Mouse (Mus musculus) ovary, adult 2 months (tissue): ENCODE results near the gene Rab5b. TPM values are rescaled to one million over a fixed set of nuclear protein-coding genes. Genes with fewer than 3 reads are reported as not detected.

Experiments
- polyA plus RNA-seq: library from polyadenylated mRNA; depleted of rRNA; stranded (reverse); fragments of >200 nt; gene quantifications from 2 replicates; pipeline ENCODE4 v1.2.3, GENCODE M21; 2012; rRNA removed

Gene Rab5b
- polyA plus RNA-seq: 68.7 and 73.1 TPM in 2 replicates

DNA sequence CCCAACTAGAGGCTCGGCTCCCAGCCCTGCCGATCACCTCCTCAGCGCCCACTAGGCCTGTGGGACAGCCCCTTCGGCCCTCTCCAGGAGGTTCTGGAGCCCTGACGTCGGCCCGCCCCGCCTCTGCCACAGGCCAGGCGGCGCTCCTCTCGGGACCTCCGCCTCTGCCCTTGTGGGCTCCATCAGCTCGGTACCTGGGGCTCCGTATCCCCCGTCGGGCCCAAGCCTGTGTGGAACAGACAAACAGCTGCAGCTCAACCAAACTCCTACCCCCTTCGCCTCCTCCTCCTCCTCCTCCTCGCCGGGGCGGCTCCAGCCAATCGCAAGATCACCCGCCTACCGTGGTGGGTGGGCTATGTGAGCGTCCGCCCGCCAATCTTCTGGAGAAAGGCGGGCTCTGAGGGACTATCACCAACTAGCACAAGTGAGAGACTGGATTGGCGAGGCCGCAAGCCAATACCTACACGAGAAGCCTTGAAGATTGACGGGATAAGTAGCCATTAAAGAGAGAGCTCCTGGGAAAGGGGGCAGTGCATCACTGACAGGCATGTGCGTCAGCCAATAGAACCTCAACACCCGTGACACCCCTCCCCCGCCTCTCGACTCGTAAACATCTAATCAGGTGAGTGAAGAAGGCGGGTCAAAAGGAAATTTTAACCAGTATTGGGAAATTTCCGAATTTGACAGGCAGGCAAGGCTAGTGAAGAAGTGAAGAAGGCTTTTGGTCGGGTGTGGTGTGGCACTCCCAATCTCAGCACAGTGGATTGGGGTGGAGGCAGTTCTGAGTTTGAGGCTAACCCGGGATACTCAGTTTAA lies at the start of gene Rab5b:
TSS of gene Rab5b (minus strand) at position 273 of the 816 bp plus-strand sequence.

DNA sequence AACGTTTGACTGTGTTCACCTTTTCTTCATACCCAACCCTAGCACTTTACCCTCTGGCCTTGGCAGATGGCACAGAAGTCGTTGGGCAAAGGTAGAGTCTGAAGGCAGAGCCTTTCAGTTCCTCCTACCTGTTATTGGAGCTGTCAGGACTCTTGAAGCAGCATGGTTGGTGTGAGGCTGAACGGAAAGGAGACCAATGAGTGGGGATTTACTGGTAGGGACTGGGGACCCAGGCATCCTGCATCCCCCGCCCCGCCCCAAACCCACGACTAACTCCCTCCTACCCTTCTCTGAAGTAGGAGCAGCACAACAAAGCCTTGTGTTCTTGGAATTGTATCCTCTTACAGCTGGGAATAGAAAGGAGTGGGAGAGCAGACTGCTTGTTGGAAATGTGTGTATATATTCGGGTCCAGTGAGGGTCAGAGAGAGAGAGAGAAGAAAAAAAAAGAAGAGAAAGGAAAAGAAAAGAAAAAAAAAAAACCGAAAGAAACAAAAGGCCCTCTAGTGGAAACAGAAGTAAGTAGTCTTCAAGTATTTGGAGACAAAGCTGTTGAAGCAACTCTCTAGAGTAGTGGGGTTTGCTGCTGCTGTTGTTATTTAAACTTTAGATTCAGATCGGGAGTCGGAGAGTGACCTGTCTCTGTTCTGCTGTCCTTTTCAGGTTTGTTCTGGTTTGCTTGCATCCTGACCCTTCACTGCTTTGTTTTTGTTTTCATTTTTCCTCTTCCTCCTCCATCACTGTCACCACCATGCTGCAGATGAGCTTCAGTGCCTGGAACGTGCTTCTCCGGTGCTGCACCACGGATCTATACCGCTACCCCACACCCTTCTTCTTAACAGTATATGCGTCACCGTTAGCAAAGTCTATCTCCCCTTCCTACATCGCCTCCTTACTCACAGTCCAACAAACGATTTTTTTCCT lies 48.9 kb upstream of the Rab5b start, which contains the start of gene Dgka:
TSS of gene Dgka (minus strand) at position 176 of the 922 bp plus-strand sequence.

DNA sequence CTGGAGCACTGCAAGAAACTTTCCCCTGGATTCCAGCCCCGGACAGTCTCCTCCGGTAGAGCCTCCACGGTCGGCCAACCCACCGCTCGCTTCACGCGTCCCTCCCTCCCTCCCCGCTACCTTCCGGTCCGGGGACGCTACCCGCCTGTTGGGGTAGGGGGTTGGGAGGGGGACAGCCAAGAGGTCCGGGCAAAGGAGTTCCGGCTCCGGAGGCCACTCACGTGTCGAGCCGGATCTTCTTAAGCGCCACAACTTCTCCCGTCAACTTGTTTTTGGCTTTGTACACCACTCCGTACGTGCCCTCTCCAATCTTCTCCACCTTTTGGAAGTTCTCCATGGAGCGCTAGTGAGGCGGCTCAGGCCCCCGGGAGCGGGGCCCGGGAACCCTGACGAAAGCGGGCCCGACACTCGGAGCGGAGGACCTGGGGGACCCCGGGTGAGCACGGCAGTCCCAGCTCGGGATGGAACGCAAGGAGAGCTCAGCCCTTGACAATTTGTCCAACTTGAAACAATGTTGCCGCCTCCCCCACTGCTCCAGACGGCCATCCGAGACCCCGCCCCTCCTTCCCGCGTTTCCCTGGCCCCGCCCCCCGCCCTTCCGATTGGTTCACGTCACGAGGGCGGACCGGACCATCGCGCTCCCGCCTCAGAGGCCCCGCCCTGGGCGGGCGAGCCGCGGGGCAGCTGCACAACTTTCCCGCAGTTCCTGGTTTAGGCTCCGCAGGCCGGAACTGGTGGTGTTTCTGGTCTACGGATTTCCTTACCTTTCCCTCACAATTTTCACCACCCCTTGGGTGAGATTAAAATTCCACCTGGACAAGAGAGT lies 8.6 kb upstream of the Rab5b start, which contains the start of gene Cdk2:
TSS of gene Cdk2 (minus strand) at position 541 of the 826 bp plus-strand sequence.

DNA sequence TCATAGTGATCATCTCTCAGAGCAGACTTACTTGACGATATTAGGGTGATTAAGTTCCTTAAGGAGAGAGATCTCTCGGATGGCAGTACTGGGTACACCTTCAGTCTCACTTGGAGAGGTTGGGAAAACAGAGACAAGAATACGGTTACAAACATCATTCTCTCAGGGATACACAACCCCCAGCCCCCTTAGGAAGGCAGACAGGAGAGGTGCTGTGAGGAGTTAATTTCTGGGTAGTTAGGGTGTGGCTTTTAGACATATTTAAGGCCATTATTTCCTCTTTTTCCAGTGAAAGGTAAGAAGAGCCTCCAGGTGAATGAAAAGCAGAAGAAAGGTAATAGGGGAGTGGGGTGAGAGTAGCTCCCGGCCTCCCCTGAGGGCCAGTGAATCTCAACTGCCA lies 7.8 kb upstream of the Rab5b start, which contains the start of gene Pmel:
TSS of gene Pmel (plus strand) at position 301 of the 400 bp plus-strand sequence.

DNA sequence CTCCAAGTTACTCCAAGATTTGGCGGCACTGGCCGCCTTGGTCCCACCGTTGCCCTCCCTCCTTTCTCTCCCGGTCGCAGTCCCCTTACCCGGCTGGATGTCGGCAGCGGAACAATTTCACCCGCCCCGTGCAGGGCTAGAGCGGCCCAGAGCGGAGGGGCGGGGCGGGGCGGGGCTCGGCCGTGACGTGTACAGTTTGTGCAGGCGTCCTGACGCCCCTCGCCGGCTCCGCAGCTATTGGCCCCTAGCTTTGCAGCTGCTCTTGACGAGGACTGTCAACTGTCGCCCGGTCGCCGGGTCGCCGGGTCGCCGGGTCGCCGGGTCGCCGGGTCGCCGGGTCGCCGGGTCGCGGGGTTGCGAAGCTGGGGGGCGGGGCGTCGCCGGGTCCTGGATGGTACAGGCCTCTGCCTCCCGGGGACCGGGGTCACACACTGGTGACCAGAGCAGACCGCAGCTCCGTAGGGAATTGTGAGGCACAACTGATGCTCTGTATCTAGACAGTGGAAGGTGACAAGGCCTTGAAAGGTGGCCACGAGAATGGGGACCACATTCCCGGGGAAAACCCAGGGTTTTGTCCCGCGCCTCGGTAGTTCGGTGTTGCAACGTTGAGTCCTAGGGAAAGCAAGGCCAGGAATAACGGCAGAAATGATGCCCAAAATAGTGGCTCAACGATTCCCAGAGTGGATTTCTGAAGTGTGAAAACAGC lies 22.1 kb downstream of the Rab5b start, which contains the start of gene Suox:
TSS of gene Suox (minus strand) at position 311 of the 706 bp plus-strand sequence.

DNA sequence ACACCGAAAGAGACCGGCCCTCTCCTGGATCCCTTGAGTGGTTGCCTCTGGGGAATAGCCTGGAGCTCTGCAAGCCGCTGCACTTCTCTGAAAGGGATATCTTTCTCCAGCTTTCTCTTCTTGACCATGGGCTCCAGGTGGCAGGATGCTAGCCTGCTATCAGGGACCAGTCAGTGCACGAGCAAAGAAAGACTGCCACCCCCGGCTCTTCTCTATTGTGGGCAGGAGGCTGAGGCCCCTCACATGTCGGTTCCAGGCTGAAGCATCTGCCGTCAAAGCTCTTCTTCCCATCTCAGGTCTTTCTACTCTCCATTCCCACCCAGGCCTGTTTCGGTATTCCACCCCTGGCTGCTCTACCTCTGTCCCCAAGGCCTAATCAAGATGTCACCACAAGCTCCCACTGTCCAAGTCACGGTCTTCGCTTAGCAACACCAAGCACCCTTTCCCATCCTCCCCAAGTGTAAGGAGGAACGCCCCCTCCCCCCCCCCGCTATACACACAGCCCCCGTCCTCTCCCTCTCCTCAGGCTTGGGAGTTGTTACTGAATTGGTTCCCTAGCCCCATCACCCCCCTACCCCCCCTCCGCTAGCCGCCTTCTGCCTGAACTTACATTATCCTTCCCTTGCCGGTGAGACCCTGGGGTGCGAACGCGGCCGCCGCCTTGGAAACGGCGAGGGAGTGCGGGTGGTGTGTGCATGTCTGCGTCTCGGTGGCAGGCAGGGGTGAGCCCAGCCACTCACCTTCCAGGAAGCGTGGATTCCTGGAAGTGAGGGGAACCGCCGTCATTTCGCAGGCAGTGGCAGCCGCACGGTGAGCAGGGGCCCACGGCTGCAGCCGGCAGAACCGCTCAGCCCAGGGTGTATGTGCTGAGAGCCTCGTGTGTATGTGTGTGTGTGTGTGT lies 50.7 kb downstream of the Rab5b start, which contains the start of gene Ikzf4:
TSS of gene Ikzf4 (minus strand) at position 881 of the 901 bp plus-strand sequence.

Other genes starting within 250 kb of the Rab5b start
- gene Smarcc2, start 237.0 kb downstream of the Rab5b start, polyA plus RNA-seq: 130 and 148 TPM in 2 replicates
- gene Myl6, start 202.1 kb downstream of the Rab5b start, polyA plus RNA-seq: 1,000 and 1,018 TPM in 2 replicates
- gene Myl6b, start 197.6 kb downstream of the Rab5b start, polyA plus RNA-seq: 4.9 and 5.2 TPM in 2 replicates
- 72.6 and 73.1 TPM in 2 replicates for gene Esyt1, start 170.4 kb downstream of the Rab5b start, polyA plus RNA-seq
- gene Zc3h10, start 148.5 kb downstream of the Rab5b start, polyA plus RNA-seq: 18.0 and 21.1 TPM in 2 replicates
- 2,417 and 2,489 TPM in 2 replicates for gene Rpl41, start 147.0 kb downstream of the Rab5b start, polyA plus RNA-seq
- 14.1 and 17.1 TPM in 2 replicates for gene Pa2g4, start 130.3 kb downstream of the Rab5b start, polyA plus RNA-seq
- gene Erbb3, start 106.6 kb downstream of the Rab5b start, polyA plus RNA-seq: 6.8 and 6.9 TPM in 2 replicates
- 1,277 and 1,434 TPM in 2 replicates for gene Rps26, start 69.5 kb downstream of the Rab5b start, polyA plus RNA-seq
- 2.2 and 3.8 TPM in 2 replicates for gene Ikzf4, start 50.3 kb downstream of the Rab5b start, polyA plus RNA-seq
- 6.7 and 11.9 TPM in 2 replicates for gene Suox, start 22.2 kb downstream of the Rab5b start, polyA plus RNA-seq
- 1.5 and 1.9 TPM in 2 replicates for gene Pmel, start 7.9 kb upstream of the Rab5b start, polyA plus RNA-seq
- gene Cdk2, start 8.8 kb upstream of the Rab5b start, polyA plus RNA-seq: 17.5 and 21.4 TPM in 2 replicates
- 14.3 and 18.2 TPM in 2 replicates for gene Dgka, start 48.6 kb upstream of the Rab5b start, polyA plus RNA-seq
- 20.8 and 23.0 TPM in 2 replicates for gene Pym1, start 51.6 kb upstream of the Rab5b start, polyA plus RNA-seq
- gene Mmp19, start 94.6 kb upstream of the Rab5b start, polyA plus RNA-seq: 10.0 and 11.3 TPM in 2 replicates
- gene Dnajc14, start 107.8 kb upstream of the Rab5b start, polyA plus RNA-seq: 10.4 and 10.8 TPM in 2 replicates
- gene Tmem198b, start 108.1 kb upstream of the Rab5b start, polyA plus RNA-seq: 34.2 and 35.6 TPM in 2 replicates
- 1.6 and 4.1 TPM in 2 replicates for gene Sarnp, start 121.1 kb upstream of the Rab5b start, polyA plus RNA-seq
- gene Ormdl2, start 125.4 kb upstream of the Rab5b start, polyA plus RNA-seq: 30.3 and 44.4 TPM in 2 replicates
- gene Gdf11, start 195.5 kb upstream of the Rab5b start, polyA plus RNA-seq: 4.8 and 5.4 TPM in 2 replicates
- 152 and 168 TPM in 2 replicates for gene Cd63, start 204.7 kb upstream of the Rab5b start, polyA plus RNA-seq
- gene Rdh5, start 226.6 kb upstream of the Rab5b start, polyA plus RNA-seq: 34.5 and 43.3 TPM in 2 replicates
- gene Bloc1s1, start 227.8 kb upstream of the Rab5b start, polyA plus RNA-seq: 242 and 261 TPM in 2 replicates
- 36.2 and 36.9 TPM in 2 replicates for gene Itga7, start 237.6 kb upstream of the Rab5b start, polyA plus RNA-seq